Mouse (Mus musculus) gastrocnemius, postnatal 4 days (tissue): Measurements from ENCODE around the gene Naip2. TPM values are rescaled to one million over a fixed set of nuclear protein-coding genes. Genes with fewer than 3 reads are reported as not detected.

Experiments used
- DNase-seq, 2 experiments: peaks; one replicate each; pipeline ENCODE4 v3.0.0; 2021 to 2022; ENCODE audit warnings: low spot score in 2 of 2, mixed read lengths in 2 of 2
- total RNA-seq, 2 experiments: library from RNA; stranded (reverse); gene quantifications; 2 replicates each; pipeline ENCODE4 v1.2.3; 2021

Naip2 gene
- total RNA-seq, 2 experiments from 2014 or later = 0.29 to 0.65 TPM

DNA sequence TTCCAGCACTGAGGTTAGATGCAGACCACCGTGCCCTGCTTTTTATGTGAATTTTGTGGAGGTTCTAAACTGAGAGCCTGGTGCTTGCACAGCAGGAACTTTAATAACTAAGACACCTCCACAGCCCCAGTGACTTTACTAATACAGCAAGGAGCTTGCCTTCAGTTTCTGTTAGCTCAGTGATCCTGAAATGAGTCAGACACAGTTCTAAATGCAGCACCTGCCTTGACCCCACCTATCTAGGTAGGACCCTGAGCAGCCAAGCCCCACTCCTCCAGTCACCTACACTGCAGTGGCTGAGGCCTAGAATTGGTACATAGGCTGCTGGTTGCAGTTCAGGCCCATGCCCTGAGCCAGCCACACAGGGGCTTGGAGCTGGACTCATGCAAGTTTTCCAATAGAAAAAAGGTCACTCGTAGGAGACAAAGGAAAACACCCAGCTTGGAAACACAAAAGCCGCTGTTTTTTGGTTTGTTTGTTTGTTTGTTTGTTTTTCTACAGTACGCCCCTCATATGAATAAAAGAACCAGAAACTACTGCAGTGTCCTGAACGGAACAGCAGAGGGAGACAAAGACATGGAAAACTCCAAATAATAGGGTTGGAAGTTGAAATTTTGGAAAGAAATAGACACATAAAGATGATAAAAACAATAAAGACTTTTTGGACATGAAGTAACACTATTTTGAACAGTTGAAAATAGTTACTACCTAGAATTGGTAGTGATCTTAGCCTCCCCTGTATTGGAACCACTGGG lies 89.5 kb downstream of the Naip2 start:
- DNase-seq = no peak

DNA sequence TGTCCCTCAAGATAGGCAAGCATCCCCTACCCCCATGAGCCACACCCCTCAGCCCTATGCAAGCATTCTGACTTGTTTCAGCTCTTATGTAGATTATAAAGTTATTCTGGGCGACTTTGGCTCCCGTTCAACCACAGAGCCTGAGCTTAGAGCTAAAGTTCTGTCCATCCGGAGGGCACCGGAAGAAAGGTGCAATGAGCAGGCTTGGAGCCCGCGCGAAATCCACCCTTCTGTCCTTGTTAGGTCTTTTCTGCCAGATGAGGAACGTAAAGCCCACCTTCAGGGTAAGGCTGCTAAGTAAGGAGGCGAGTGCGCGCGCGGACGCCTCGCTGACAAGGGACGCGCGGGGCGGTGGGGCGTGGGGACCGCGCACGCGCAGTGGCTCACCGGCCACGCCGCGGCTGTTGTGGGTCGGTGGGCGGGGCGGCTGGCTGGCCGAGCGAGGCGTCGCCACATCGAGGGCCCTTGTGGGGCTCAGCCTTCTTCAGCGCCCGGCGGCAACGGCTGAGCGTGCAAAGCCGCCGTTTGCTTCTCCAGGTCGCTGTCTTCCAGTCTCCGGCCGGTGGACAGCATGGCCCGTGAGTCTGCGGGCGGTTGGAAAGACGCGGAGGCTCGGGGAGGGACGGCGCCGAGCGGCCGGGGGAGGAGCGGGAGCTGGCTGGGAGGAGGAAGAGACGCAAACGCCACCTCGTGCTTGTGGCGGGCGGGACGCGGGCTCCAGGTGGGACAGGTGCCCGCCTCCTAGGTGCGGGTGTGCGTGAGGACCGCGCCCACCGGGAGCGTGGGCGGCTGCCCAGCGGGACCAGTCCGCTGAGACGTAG lies 94.0 kb downstream of the Naip2 start, which contains the start of gene Serf1:
Gene Serf1, plus strand, starts transcription at position 361 of the 821 bp plus-strand sequence.
- peak; percentile 70 to 84 for DNase-seq

- peak; percentile 92 to 94 for DNase-seq
Measured at GRCm38 (mm10) chr13:100103748-100104254, 98.1 kb downstream of the Naip2 start, which contains the start of gene Bdp1. Gene Bdp1, minus strand, starts transcription at chr13:100104070.

- DNase-seq = no peak
Measured at GRCm38 (mm10) chr13:100103052-100103658, 98.7 kb downstream of the Naip2 start.

DNA sequence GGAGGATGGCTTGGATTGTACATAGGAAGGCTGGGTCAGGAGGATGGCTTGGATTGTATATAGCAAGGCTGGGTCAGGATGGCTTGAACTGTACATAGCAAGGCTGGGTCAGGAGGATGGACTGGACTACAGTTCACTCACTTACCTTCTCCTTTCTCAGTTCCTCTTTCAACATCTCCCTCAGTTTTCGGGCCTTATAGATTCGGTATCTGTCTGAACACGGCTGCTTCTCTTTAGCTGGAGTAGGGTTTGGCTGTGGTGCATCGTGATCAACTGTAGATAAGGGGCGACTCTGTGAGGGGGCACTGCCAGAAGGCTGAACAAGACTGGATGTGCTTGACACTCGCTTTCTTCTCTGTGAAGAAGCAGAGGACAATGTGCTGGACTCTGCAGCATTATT lies 103.1 kb downstream of the Naip2 start:
- no peak for DNase-seq

Other genes starting within 250 kb of the Naip2 start
- gene Mccc2, start 186.5 kb downstream of the Naip2 start, total RNA-seq = 10 to 100 TPM; 30.2 to 30.5 TPM
- gene Bdp1, start 98.0 kb downstream of the Naip2 start, total RNA-seq = 10 to 100 TPM; 24.2 to 26.0 TPM
- 10 to 100 TPM; 28.1 to 33.4 TPM for gene Serf1, start 94.1 kb downstream of the Naip2 start, total RNA-seq
- gene Smn1, start 77.2 kb downstream of the Naip2 start, total RNA-seq = 10 to 100 TPM; 31.2 to 37.7 TPM
- under 1 TPM; 0.27 to 0.36 TPM for gene Naip5, start 44.2 kb upstream of the Naip2 start, total RNA-seq
- gene Naip6, start 115.6 kb upstream of the Naip2 start, total RNA-seq = under 1 TPM; 0.20 to 0.34 TPM